Mouse (Mus musculus) thymus, adult 2 months (tissue): ENCODE measurements around the gene Ttyh1. TPM values are rescaled to one million over a fixed set of nuclear protein-coding genes. Genes with fewer than 3 reads are reported as not detected.

ENCODE experiments used
- DNase-seq: peaks from one replicate; pipeline ENCODE4 v3.0.0; 2021
- H3K27ac ChIP-seq: fragments of 200-500 bp; 2 replicates; pipeline ENCODE4 v1.5.1; 2012; ENCODE audit warnings: low read length, control low read depth; ENCODE audit not compliant: control insufficient read depth, insufficient read depth
- H3K27me3 ChIP-seq: fragments of 200-500 bp; 2 replicates; pipeline ENCODE4 v1.6.1; 2012; ENCODE audit warnings: mild to moderate bottlenecking, low read length, moderate library complexity, mixed read lengths; ENCODE audit not compliant: control insufficient read depth, insufficient read depth
- H3K36me3 ChIP-seq: fragments of 200-500 bp; 2 replicates; pipeline ENCODE4 v1.6.1; 2012; ENCODE audit warnings: mild to moderate bottlenecking, low read length, moderate library complexity; ENCODE audit not compliant: control insufficient read depth, insufficient read depth
- H3K4me1 ChIP-seq: fragments of 200-500 bp; replicated peaks from 2 replicates; pipeline ENCODE4 v1.6.1; 2012; ENCODE audit warnings: low read length; ENCODE audit not compliant: control insufficient read depth, insufficient read depth
- H3K4me3 ChIP-seq: fragments of 200-500 bp; 2 replicates; pipeline ENCODE4 v1.5.1; 2012; ENCODE audit warnings: mild to moderate bottlenecking, low read length, control low read depth, moderate library complexity; ENCODE audit not compliant: control insufficient read depth, insufficient read depth
- CTCF ChIP-seq: fragments of 200-500 bp; IDR thresholded peaks from 2 replicates; pipeline ENCODE4 v1.5.1; 2012; ENCODE audit warnings: mild to moderate bottlenecking, control low read depth, low read length, moderate library complexity, borderline replicate concordance; ENCODE audit not compliant: control insufficient read depth, poor library complexity, insufficient read depth; ENCODE audit errors: extremely low read depth
- POLR2A ChIP-seq: fragments of 200-500 bp; IDR thresholded peaks from 2 replicates; pipeline ENCODE4 v1.6.1; 2012; ENCODE audit warnings: mild to moderate bottlenecking, low read length, control low read depth, moderate library complexity; ENCODE audit not compliant: control insufficient read depth, poor library complexity, insufficient read depth; ENCODE audit errors: extremely low read depth
- WGBS: fragments of 180-500 bp; shearing (Covaris S2); methylation state at CpG from one replicate; pipeline ENCODE4 v1.1.7; 2018; 5-methylcytosine and 5-hydroxymethylcytosine counted together
- polyA plus RNA-seq: library from polyadenylated mRNA; depleted of rRNA; stranded (reverse); fragments of >200 nt; gene quantifications from 2 replicates; pipeline ENCODE4 v1.2.3, GENCODE M21; 2012

Ttyh1 gene
- polyA plus RNA-seq, 1 experiment = 1.8 TPM

GRCm38 (mm10) chr7:4132998-4133397, 13.8 kb downstream of the Ttyh1 start:
- Histone ChIP-seq H3K4me3 (no peak overlapping the region), H3K27ac (no peak overlapping the region), H3K27me3 (no peaks in the 10 kb centered on the region), H3K4me1 (peaks cover 8% of the 10 kb centered on the region), H3K36me3 (no peaks in the 10 kb centered on the region)
- TF ChIP-seq POLR2A (no peak), CTCF (no peak)
- no peak for DNase-seq
- WGBS = 89% methylated on average over 6 of the region's 7 CpGs

GRCm38 (mm10) chr7:4134911-4135310, 15.7 kb downstream of the Ttyh1 start:
- Histone ChIP-seq H3K4me3 (no peak overlapping the region), H3K27me3 (no peaks in the 10 kb centered on the region), H3K27ac (no peak overlapping the region), H3K36me3 (peaks cover 7% of the 10 kb centered on the region), H3K4me1 (peaks cover 8% of the 10 kb centered on the region)
- WGBS = 98% methylated on average over 5 of the region's 5 CpGs
- TF ChIP-seq POLR2A (no peak), CTCF (no peak)
- DNase-seq = no peak

- Histone ChIP-seq H3K4me3 (peak overlapping the region; percentile 41), H3K4me1 (peaks cover 8% of the 10 kb centered on the region), H3K27me3 (no peaks in the 10 kb centered on the region), H3K36me3 (peaks cover 20% of the 10 kb centered on the region), H3K27ac (no peak overlapping the region)
- no peak for DNase-seq
- TF ChIP-seq POLR2A (no peak), CTCF (no peak)
- 2% methylated on average over 16 of the region's 16 CpGs for WGBS
These were observed 17.2 kb downstream of the Ttyh1 start for GRCm38 (mm10) chr7:4136404-4136770.

- H3K27ac ChIP-seq = peak within 1 kb of the TSS; percentile 64
- peak within 1 kb of the TSS; percentile 74 for H3K4me3 ChIP-seq
- H3K36me3 ChIP-seq = peaks cover 26% of the 10 kb centered on the region
- TF ChIP-seq CTCF (peak; percentile 19; the same call in 1 of the 2 replicates), POLR2A (peak; percentile 94)
- peaks cover 8% of the 10 kb centered on the region for H3K4me1 ChIP-seq
- peak; percentile 99 for DNase-seq
- under 1% methylated on average over 76 of the region's 78 CpGs for WGBS
- no peaks in the 10 kb centered on the region for H3K27me3 ChIP-seq
These were observed 17.7 kb downstream of the Ttyh1 start, which contains the start of gene Leng8 for GRCm38 (mm10) chr7:4136771-4137531. Gene Leng8, plus strand, starts transcription at chr7:4137039.

- WGBS = 56% methylated on average over 3 of the region's 3 CpGs
- no peak overlapping the region for H3K27ac ChIP-seq
- H3K4me3 ChIP-seq = peak overlapping the region; percentile 74
- peaks cover 8% of the 10 kb centered on the region for H3K4me1 ChIP-seq
- TF ChIP-seq POLR2A = no peak
- TF ChIP-seq CTCF = no peak
- H3K27me3 ChIP-seq = no peaks in the 10 kb centered on the region
- peaks cover 33% of the 10 kb centered on the region for H3K36me3 ChIP-seq
- DNase-seq = no peak
These were observed 18.5 kb downstream of the Ttyh1 start for GRCm38 (mm10) chr7:4137746-4138145.

- Histone ChIP-seq H3K27ac (no peak overlapping the region), H3K4me1 (peaks cover 8% of the 10 kb centered on the region), H3K27me3 (no peaks in the 10 kb centered on the region), H3K36me3 (peaks cover 37% of the 10 kb centered on the region), H3K4me3 (no peak overlapping the region)
- TF ChIP-seq POLR2A (no peak), CTCF (no peak)
- WGBS = 85% methylated on average over 2 of the region's 2 CpGs
- DNase-seq = no peak
These were observed 19.0 kb downstream of the Ttyh1 start for GRCm38 (mm10) chr7:4138181-4138580.
